Mouse (Mus musculus) liver, postnatal 0 days (tissue): ENCODE measurements at regions not wholly inside any gene's neighbourhood (a gene's known extent, or its start where the extent isn't known, plus 50 kb on each side); places are given as distances from the start of the nearest gene placed in this dataset.

Source experiments
- ATAC-seq: fragments of 200-750 bp; cut with Nextera tagmentation; 2 replicates; pipeline ENCODE4 v1.8.0; 2017; ENCODE audit warnings: mild to moderate bottlenecking, moderate library complexity
- DNase-seq: peaks from one replicate; pipeline ENCODE4 v3.0.0-alpha.2; 2016
- H3K27ac ChIP-seq: fragments of 300-500 bp; sonication (generic); 2 replicates; pipeline ENCODE4 v1.5.1; 2014; ENCODE audit warnings: antibody characterized with exemption, moderate library complexity, mild to moderate bottlenecking, low read depth
- H3K27me3 ChIP-seq: fragments of 300-500 bp; sonication (generic); 2 replicates; pipeline ENCODE4 v1.6.1; 2014; ENCODE audit warnings: low read length, control low read depth, mixed read lengths; ENCODE audit not compliant: insufficient read depth
- H3K36me3 ChIP-seq: fragments of 300-500 bp; sonication (generic); replicated peaks from 2 replicates; pipeline ENCODE4 v1.6.1; 2014; ENCODE audit warnings: mild to moderate bottlenecking, control low read depth, low read length, moderate library complexity, mixed read lengths; ENCODE audit not compliant: insufficient read depth
- H3K4me1 ChIP-seq: fragments of 300-500 bp; sonication (generic); 2 replicates; pipeline ENCODE4 v1.6.1; 2014; ENCODE audit warnings: antibody characterized with exemption, mild to moderate bottlenecking, control low read depth; ENCODE audit not compliant: insufficient read depth
- H3K4me2 ChIP-seq: fragments of 300-500 bp; sonication (generic); 2 replicates; pipeline ENCODE4 v1.6.1; 2014; ENCODE audit warnings: low read depth, mild to moderate bottlenecking, low read length, moderate library complexity, mixed read lengths
- H3K4me3 ChIP-seq: fragments of 300-500 bp; sonication (generic); 2 replicates; pipeline ENCODE4 v1.5.1; 2014; ENCODE audit warnings: low read depth, low read length
- H3K9ac ChIP-seq: fragments of 300-500 bp; sonication (generic); replicated peaks from 2 replicates; pipeline ENCODE4 v1.6.1; 2014; ENCODE audit warnings: mild to moderate bottlenecking, moderate library complexity
- H3K9me3 ChIP-seq: fragments of 300-500 bp; sonication (generic); 2 replicates; pipeline ENCODE4 v1.6.1; 2016; ENCODE audit warnings: mild to moderate bottlenecking, control low read depth, low read length, mixed read lengths
- CTCF ChIP-seq: sonication (generic); IDR thresholded peaks from 2 replicates; pipeline ENCODE4 v1.5.1; 2016; ENCODE audit warnings: antibody characterized with exemption, low read depth
- EP300 ChIP-seq: IDR thresholded peaks from 2 replicates; pipeline ENCODE4 v1.6.1; 2016; ENCODE audit warnings: antibody characterized with exemption, low read depth, mild to moderate bottlenecking
- WGBS: fragments of 180-500 bp; shearing (Covaris S2); extraction: QIAGEN DNeasy Blood & Tissue Kit; methylation state at CpG from one replicate; pipeline ENCODE4 v1.1.7; 2014; ENCODE audit not compliant: insufficient replicate concordance; 5-methylcytosine and 5-hydroxymethylcytosine counted together

GRCm38 (mm10) chr17:45294886-45295285, 138.7 kb downstream of the Cdc5l start:
- no peak for TF ChIP-seq CTCF
- no peak for TF ChIP-seq EP300
- DNase-seq (peak; percentile 19), ATAC-seq (no peak)
- WGBS: 56% methylated on average over 4 of the region's 4 CpGs
- Histone ChIP-seq H3K27me3 (no peaks in the 10 kb centered on the region), H3K36me3 (no peaks in the 10 kb centered on the region), H3K9me3 (no peaks in the 10 kb centered on the region), H3K4me3 (no peak overlapping the region), H3K27ac (no peak overlapping the region), H3K4me1 (no peaks in the 10 kb centered on the region), H3K4me2 (no peak overlapping the region), H3K9ac (no peak overlapping the region)

DNA sequence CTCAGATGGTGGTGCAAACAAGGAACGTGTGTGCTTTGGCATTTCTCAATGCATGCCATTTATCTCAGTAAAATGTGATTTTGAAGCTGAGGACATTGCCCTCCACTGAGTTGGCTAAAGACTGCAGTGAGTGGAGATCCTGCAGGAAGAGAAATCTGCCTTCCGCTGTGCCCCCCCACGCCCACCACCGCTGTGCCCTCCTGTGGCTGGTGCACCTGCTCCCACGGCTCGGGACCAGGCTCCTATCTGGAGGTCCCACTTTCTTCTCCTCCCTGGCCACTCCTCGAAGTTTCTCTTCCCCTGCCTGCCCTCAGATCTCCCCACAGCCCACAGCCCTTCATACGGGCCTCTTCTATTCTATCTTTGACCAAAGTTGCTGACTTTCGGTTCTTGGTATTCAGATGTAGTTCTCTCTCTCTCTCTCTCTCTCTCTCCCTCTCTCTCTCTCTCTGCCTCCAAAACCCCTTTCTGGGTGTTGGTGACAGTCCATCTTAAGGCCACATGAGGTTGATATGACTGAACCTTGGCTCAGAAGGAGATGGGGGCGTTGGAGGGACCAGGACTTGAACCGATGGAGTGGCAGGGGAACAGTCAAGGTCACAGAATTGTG, 139.2 kb downstream of the Cdc5l start:
- peak; percentile 30 for DNase-seq
- Histone ChIP-seq H3K9ac (no peak overlapping the region), H3K27me3 (no peaks in the 10 kb centered on the region), H3K36me3 (no peaks in the 10 kb centered on the region), H3K27ac (peak overlapping the region; percentile 62; the same call in 1 of the 2 replicates), H3K4me2 (no peak overlapping the region), H3K4me1 (no peaks in the 10 kb centered on the region), H3K9me3 (no peaks in the 10 kb centered on the region), H3K4me3 (no peak overlapping the region)
- peak; percentile 24; the same call in 1 of the 2 replicates for ATAC-seq
- TF ChIP-seq EP300: no peak
- 64% methylated on average over 11 of the region's 11 CpGs for WGBS

GRCm38 (mm10) chr17:45292883-45293282, 140.7 kb downstream of the Cdc5l start:
- H3K27me3 ChIP-seq: no peaks in the 10 kb centered on the region
- 70% methylated on average over 7 of the region's 7 CpGs for WGBS
- no peaks in the 10 kb centered on the region for H3K4me1 ChIP-seq
- no peak overlapping the region for H3K4me3 ChIP-seq
- ATAC-seq (no peak), DNase-seq (no peak)
- no peaks in the 10 kb centered on the region for H3K36me3 ChIP-seq
- no peaks in the 10 kb centered on the region for H3K9me3 ChIP-seq
- H3K9ac ChIP-seq: no peak overlapping the region
- no peak overlapping the region for H3K4me2 ChIP-seq
- no peak for TF ChIP-seq CTCF
- no peak for TF ChIP-seq EP300
- H3K27ac ChIP-seq: no peak overlapping the region

DNA sequence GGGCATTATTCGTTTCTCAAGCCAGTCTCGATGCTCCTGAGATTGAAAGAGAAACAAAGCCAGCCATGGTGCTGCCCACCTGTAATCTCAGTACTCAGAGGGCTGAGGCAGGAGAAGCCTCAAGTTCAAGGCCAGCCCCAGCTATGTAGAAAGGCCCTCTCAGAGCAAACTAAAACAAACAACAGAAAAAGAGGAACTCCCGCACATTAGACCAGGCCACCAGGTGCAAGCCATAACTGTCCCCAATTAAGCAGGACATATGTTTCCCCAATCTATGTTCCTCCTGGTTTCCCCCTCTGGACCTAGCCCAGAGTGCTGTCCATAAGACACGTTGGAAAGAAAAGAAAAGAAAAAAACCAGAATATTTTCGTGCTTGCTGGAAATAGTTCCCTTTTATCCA, 142.5 kb downstream of the Cdc5l start:
- no peak for DNase-seq
- no peak overlapping the region for H3K4me2 ChIP-seq
- no peak overlapping the region for H3K4me3 ChIP-seq
- no peaks in the 10 kb centered on the region for H3K9me3 ChIP-seq
- no peak for TF ChIP-seq CTCF
- TF ChIP-seq EP300: no peak
- no peaks in the 10 kb centered on the region for H3K27me3 ChIP-seq
- H3K9ac ChIP-seq: no peak overlapping the region
- no peak for ATAC-seq
- no peak overlapping the region for H3K27ac ChIP-seq
- no peaks in the 10 kb centered on the region for H3K4me1 ChIP-seq
- H3K36me3 ChIP-seq: no peaks in the 10 kb centered on the region
- WGBS: 40% methylated on average over 5 of the region's 5 CpGs

- WGBS: 55% methylated on average over 3 of the region's 3 CpGs
- no peaks in the 10 kb centered on the region for H3K9me3 ChIP-seq
- H3K9ac ChIP-seq: no peak overlapping the region
These were observed 147.8 kb downstream of the Cdc5l start for GRCm38 (mm10) chr17:45285621-45286189.

GRCm38 (mm10) chr17:45281554-45281953, 152.0 kb downstream of the Cdc5l start:
- H3K4me1 ChIP-seq: no peaks in the 10 kb centered on the region
- no peak overlapping the region for H3K9ac ChIP-seq
- no peaks in the 10 kb centered on the region for H3K9me3 ChIP-seq
- DNase-seq (no peak), ATAC-seq (no peak)
- 73% methylated on average over 1 of the region's 1 CpGs for WGBS
- no peaks in the 10 kb centered on the region for H3K36me3 ChIP-seq
- H3K27me3 ChIP-seq: no peaks in the 10 kb centered on the region
- H3K27ac ChIP-seq: no peak overlapping the region
- no peak overlapping the region for H3K4me2 ChIP-seq
- no peak for TF ChIP-seq CTCF
- no peak for TF ChIP-seq EP300
- no peak overlapping the region for H3K4me3 ChIP-seq

More at GRCm38 (mm10) chr17:45285621-45286189, 147.8 kb downstream of the Cdc5l start:
- ATAC-seq (no peak), DNase-seq (no peak)
- TF ChIP-seq CTCF (no peak), EP300 (no peak)
- Histone ChIP-seq H3K4me3 (no peak overlapping the region), H3K4me2 (no peak overlapping the region), H3K27ac (no peak overlapping the region), H3K4me1 (no peaks in the 10 kb centered on the region), H3K27me3 (no peaks in the 10 kb centered on the region), H3K36me3 (no peaks in the 10 kb centered on the region)

- H3K9ac ChIP-seq: no peak overlapping the region
- no peak for TF ChIP-seq EP300
- H3K9me3 ChIP-seq: no peaks in the 10 kb centered on the region
- H3K27me3 ChIP-seq: no peaks in the 10 kb centered on the region
- WGBS: 49% methylated on average over 3 of the region's 3 CpGs
- ATAC-seq: no peak
- H3K4me1 ChIP-seq: no peaks in the 10 kb centered on the region
- H3K27ac ChIP-seq: no peak overlapping the region
- no peak overlapping the region for H3K4me3 ChIP-seq
- H3K4me2 ChIP-seq: no peak overlapping the region
- DNase-seq: no peak
- no peaks in the 10 kb centered on the region for H3K36me3 ChIP-seq
These were observed 153.7 kb downstream of the Cdc5l start for GRCm38 (mm10) chr17:45279811-45280205.
